18 mouse cellular contexts compared by ENCODE assay signal in genomic region chr6:84080631-84081030, GRCm38 (mm10).
DNase-seq lines count a peak whose midpoint lies in the region; TF ChIP-seq lines count a peak whose summit lies in the region.
"Had no signal": no experiment of that assay in that cellular context is flagged by ENCODE, and none has a peak within 500 bp of the region (broad histone marks: within the 10 kb centered on the region; RNA-seq: fewer than 3 reads in every experiment).

No protein-coding gene starts in this region.

- peak; percentile 74 for DNase-seq in retina, postnatal 1 day
- DNase-seq in retina, embryonic 14.5 days (ENCODE audit: low spot score), result no peak
- DNase-seq in Muller cell, postnatal 12 days (ENCODE audit: inconsistent ontology term), result peak; percentile 73
- peak; percentile 19 for DNase-seq in brain, embryonic 14.5 days (ENCODE audit: low read depth)
- DNase-seq in thymus, postnatal 10 days (ENCODE audit: low spot score in 2 of 2), result no peak
- no peak for DNase-seq in spleen, postnatal 10 days (ENCODE audit: low spot score in 2 of 2)
- DNase-seq: adrenal gland, adult 2 months; adrenal gland, adult 8-10 months; adrenal gland, postnatal 10 days; adrenal gland, postnatal 14 days; adrenal gland, postnatal 25 days; adrenal gland, postnatal 36 days; B cell, adult 2 months; cerebellum, adult 11 months; cerebellum, adult 11-12 months; cerebellum, adult 18-20 months; cerebellum, adult 2 months; cerebellum, adult 8-10 months had no signal

- no peak for TF ChIP-seq CTCF in brain, embryonic 14.5 days (IDR thresholded peaks at IDR 0.05; ENCODE audit: borderline replicate concordance, extremely low read depth, insufficient read depth, insufficient read length)

- no peak for TF ChIP-seq POLR2A in brain, embryonic 14.5 days (IDR thresholded peaks at IDR 0.05; ENCODE audit: borderline replicate concordance, extremely low read depth, insufficient read depth, insufficient read length, poor library complexity, severe bottlenecking)

Comparison
In these comparisons a context has a peak if more than half of its experiments do, and no peak if none do; other contexts are left out.
1. DNase-seq: peak in retina, postnatal 1 day (single experiment), Muller cell, postnatal 12 days (single experiment) and brain, embryonic 14.5 days (single experiment); none in retina, embryonic 14.5 days (single experiment), thymus, postnatal 10 days (0 of 2) and spleen, postnatal 10 days (0 of 2).